Mouse (Mus musculus) lung, postnatal 4 days (tissue): Measurements from ENCODE around the gene Btbd16.

Experiments used
- DNase-seq, 2 experiments: peaks; one replicate each; pipeline ENCODE4 v3.0.0; 2021

Gene Btbd16

GRCm38 (mm10) chr7:130773914-130774630, at the start of gene Btbd16:
TSS of gene Btbd16 (plus strand) at chr7:130774069.
- DNase-seq: no peak

DNA sequence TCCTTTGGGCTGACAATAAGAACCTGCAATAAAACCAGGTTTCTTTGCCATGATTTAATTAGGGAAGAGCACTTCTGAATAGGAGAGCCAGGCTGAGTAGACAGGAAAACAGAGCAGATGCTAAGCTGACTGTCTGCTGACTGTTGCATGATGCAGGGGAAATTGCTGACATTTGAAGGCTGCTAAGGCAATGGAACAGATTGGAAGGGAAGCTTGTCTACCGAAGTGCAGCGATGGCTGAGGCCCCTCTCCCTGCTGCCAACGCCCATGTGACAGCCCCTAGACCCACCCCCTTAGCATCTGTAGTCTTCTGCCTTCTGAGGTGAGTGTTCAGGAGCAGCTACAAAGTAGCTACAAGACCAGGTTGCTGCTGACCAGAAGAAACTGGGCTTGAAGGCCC, 47.7 kb upstream of the Btbd16 start:
- DNase-seq: no peak

- DNase-seq: peak in 1 of 2 experiments; percentile 17
Measured at GRCm38 (mm10) chr7:130726724-130727422, 47.0 kb upstream of the Btbd16 start.

GRCm38 (mm10) chr7:130727560-130727959, 46.3 kb upstream of the Btbd16 start:
- no peak for DNase-seq

DNA sequence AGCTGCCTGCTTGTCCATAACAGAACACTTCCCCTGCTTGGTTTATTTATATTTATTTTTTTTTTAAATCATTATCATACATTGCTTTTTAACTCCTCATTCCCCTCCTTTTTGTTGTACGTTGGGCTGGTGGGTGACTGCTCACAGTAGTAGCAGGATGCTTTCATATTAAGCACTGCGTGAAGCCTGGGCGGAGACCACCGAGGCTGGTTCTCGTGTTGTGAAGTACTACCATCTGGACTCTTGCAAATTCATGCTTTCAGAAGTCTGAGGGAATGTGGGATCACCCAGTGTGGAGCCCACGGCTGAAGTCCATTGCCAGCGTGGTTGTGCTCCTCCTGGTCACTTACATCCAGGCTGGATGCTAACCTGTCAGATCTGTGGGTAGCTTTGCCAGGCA, 42.1 kb upstream of the Btbd16 start:
- no peak for DNase-seq

GRCm38 (mm10) chr7:130732908-130733307, 41.0 kb upstream of the Btbd16 start:
- DNase-seq: no peak

- DNase-seq: no peak
Measured at GRCm38 (mm10) chr7:130733423-130733822, 40.4 kb upstream of the Btbd16 start.

- DNase-seq: no peak
Measured at GRCm38 (mm10) chr7:130734195-130734787, 39.6 kb upstream of the Btbd16 start.

GRCm38 (mm10) chr7:130741099-130741498, 32.8 kb upstream of the Btbd16 start:
- no peak for DNase-seq

- DNase-seq: no peak
Measured at GRCm38 (mm10) chr7:130743239-130744025, 30.4 kb upstream of the Btbd16 start.

- no peak for DNase-seq
Measured at GRCm38 (mm10) chr7:130749165-130749564, 24.7 kb upstream of the Btbd16 start.

DNA sequence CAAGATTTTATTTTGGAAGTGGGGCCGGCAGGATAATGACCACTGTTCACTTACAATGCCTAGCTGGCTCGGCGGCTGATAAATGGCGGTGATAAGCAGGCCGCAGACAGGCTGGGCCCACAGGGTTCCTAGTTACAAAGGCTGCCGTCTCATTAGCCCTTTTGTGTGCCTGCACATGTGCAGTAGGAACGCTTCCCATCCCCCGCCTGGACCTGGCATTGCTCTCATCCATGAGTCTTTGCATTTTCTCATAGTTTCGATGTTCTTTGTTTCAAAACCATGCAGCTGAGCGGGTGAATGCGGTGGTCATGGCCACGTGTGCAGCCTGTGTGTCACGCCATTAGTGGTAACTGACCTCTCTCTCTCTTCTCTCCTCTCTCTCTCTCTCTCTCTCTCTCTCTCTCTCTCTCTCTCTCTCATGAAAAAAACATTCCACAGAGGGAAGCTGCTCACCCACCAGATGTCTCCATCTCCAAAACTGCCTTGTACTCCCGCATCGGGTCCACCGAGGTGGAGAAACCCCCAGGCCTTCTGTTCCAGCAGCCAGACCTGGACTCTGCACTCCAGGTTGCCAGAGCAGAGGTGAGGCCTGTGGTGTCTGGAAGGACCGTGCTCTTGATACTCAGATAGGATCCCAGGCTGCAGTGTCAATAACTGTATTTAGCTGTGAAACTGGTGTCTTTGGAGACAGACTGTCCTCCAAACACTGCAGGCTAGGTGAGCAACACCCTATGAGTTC, 22.9 kb upstream of the Btbd16 start:
- no peak for DNase-seq

DNA sequence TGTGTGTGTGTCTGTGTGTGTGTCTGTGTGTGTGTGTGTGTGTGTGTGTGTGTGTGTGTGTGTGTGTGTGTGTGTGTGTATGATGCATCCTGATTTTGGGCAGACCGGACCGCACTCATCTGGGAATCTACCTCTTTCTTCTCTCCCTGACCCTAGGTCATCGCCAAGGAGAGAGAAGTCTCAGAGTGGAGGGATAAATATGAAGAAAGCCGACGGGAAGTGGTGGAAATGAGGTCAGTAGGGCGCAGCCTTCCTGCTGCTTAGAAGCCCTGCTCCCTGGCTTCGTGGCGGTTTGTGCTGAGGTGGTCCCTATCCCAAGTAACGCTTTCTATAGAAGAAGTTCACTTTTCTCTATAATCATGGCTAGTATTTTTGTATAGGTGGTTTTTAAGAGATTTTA, 22.2 kb upstream of the Btbd16 start:
- no peak for DNase-seq

GRCm38 (mm10) chr7:130754790-130755189, 19.1 kb upstream of the Btbd16 start:
- peak in 1 of 2 experiments; percentile 33 for DNase-seq

GRCm38 (mm10) chr7:130756343-130756835, 17.5 kb upstream of the Btbd16 start:
- no peak for DNase-seq

DNA sequence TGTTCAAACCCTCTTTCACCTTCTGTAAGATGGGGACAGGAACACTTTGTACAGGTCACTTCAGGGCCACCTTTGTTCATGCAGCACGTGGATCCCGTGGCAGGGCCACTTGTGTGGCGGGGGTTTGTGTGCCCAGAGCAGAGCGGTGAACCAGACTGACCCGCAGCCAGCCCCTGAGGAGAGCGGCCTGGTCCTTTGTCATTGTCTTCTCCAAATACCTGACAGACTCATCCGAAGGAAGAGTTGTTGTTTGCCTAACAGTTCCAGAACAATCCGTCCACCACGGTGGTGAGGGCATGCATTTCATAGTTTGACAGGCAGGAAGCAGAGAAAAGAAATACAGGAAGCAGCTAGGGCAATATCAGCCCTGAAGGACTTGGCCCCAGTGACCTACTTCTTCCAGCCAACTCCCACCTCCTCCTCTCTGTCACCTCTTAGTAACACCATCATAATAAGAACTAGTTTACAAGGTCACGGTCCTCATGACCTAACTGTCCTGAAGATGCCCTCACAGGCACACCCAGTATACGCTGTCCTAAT, 16.5 kb upstream of the Btbd16 start:
- DNase-seq: peak in 1 of 2 experiments; percentile 12

DNA sequence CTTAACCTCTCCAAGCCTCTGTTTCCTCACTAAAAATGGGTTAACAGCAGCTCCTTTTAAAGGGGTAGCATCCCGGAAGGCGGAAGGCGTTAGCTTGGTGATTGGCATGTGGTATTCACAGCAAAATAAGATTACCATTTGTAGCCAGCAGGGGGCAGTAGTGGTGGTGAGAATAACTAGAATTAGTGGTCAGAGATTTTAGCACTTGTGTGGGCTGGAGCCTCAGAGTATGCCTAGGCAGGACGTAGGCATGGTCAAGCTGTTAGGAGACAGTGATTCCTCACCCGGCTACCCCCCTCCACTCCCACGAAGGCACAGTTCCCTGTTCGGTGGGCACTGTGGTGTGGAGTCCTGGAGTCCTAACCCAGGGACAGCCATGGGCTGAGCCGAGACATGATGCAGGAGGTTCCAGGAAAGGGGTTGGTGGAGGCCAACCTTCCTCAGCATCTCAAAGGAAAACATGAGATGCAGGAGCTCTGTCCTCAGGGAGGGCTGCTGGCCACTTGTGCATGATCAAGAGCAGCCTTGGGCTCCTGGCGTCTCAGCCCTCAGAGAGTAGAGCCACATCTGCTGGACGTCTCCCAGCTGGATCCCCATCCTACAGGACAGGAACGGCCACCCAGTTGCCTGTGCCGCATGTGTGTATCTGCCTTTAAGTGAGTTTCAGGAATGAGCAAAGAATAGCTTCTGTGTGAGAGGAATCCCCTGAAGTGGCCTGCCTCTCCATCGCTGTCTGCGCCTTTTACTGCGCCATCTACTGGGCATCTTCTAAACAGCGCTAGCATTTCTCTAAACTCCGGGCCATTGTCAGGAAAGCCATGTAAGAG, 11.6 kb upstream of the Btbd16 start:
- DNase-seq: peak; percentile 62 to 81

- no peak for DNase-seq
Measured at GRCm38 (mm10) chr7:130764160-130764559, 9.7 kb upstream of the Btbd16 start.

DNA sequence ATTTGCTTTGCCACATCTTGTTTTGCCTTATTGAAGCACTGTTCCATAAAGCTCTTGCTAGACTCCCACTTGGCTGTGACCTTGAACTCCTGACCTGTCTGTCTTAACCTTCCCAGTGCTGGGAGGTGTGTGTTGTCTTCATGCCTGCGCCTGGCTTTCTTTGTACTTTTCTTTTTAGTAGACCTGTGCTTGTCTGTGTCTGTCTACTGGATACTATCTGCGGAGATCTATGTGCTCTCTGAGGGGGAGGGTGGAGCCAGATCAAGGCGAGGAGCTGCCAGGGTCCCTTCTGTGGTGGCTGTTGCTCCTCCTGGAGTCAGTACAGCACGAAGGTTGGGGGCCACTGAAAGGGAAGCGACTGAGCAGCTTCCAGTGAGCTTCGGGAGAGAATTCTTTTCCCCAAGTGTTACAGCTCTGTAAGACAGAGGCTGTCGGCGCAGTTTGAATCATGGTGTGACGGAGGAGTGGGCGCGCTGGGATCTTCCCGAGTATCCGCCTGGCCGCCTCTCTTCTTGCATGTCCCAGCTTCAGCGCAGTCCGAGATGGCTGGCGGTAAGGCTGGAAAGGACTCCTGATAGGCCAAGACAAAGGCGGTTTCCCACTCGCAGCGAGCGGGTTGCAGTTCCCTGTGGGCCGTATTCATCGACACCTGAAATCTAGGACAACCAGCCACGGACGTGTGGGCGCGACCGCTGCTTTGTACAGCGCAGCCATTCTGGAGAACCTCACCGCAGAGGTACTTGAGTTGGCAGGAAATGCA, 7.3 kb upstream of the Btbd16 start:
- DNase-seq: no peak

- no peak for DNase-seq
Measured at GRCm38 (mm10) chr7:130768151-130768550, 5.7 kb upstream of the Btbd16 start.
